Mouse (Mus musculus): ENCODE results near the gene Rpl18a.

DNA sequence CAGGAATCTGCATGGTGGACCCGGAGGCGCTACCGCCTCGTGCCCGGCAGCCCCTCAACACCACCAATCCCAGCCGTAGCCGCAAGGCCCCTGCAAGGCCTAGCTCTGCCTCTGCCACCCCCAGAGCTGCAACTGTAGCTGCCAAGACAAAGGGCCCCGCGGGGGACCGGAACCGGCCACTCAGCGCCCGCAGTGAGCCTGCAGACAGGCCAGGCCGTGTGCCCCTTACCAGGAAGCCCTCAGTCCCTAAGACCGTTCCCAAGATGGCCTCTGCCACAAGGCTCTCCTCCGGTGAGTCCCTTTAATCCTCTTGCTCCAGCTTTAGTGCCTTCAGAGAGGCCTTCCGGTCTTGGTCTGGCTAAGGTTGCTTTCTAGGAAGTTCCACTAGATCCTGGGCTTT is 17.5 kb upstream of the Rpl18a start:
- TF ChIP-seq CTCF (conservative IDR thresholded peaks at IDR 0.05; ENCODE audit: insufficient read depth, insufficient read length, low read depth, low read length): no peak
- TF ChIP-seq POLR2A (IDR thresholded peaks at IDR 0.05; ENCODE audit: low read depth, low read length): no peak

Measured in kidney, adult 2 months (tissue).